Mouse (Mus musculus) hindbrain, embryonic 11.5 days (tissue): Measurements from ENCODE around the gene Golim4. TPM values are rescaled to one million over a fixed set of nuclear protein-coding genes. Genes with fewer than 3 reads are reported as not detected.

ENCODE experiments used
- ATAC-seq: fragments of 200-750 bp; cut with Nextera tagmentation; 2 replicates; pipeline ENCODE4 v1.8.0; 2017; ENCODE audit warnings: mild to moderate bottlenecking, moderate TSS enrichment, moderate library complexity; ENCODE audit not compliant: low FRiP score
- DNase-seq: peaks from one replicate; pipeline ENCODE4 v3.0.0-alpha.2; 2015; ENCODE audit warnings: low spot score
- H3K27ac ChIP-seq: fragments of 300-500 bp; sonication (generic); 2 replicates; pipeline ENCODE4 v1.5.1; 2014; ENCODE audit warnings: mild to moderate bottlenecking, low read depth, low read length
- H3K27me3 ChIP-seq: fragments of 300-500 bp; sonication (generic); 2 replicates; pipeline ENCODE4 v1.6.1; 2014; ENCODE audit warnings: mild to moderate bottlenecking, low read length, moderate library complexity, mixed read lengths; ENCODE audit not compliant: control insufficient read depth, insufficient read depth
- H3K36me3 ChIP-seq: fragments of 300-500 bp; sonication (generic); 2 replicates; pipeline ENCODE4 v1.6.1; 2014; ENCODE audit warnings: mild to moderate bottlenecking, low read length, moderate library complexity, mixed read lengths; ENCODE audit not compliant: control insufficient read depth, insufficient read depth
- H3K4me1 ChIP-seq: fragments of 300-500 bp; sonication (generic); replicated peaks from 2 replicates; pipeline ENCODE4 v1.6.1; 2014; ENCODE audit warnings: low read length, mixed read lengths; ENCODE audit not compliant: control insufficient read depth, insufficient read depth
- H3K4me2 ChIP-seq: fragments of 300-500 bp; sonication (generic); replicated peaks from 2 replicates; pipeline ENCODE4 v1.6.1; 2014; ENCODE audit warnings: mild to moderate bottlenecking, low read depth, low read length
- H3K4me3 ChIP-seq: fragments of 300-500 bp; sonication (generic); 2 replicates; pipeline ENCODE4 v1.5.1; 2014; ENCODE audit warnings: low read depth, low read length
- H3K9ac ChIP-seq: fragments of 300-500 bp; sonication (generic); 2 replicates; pipeline ENCODE4 v1.6.1; 2014; ENCODE audit warnings: low read depth, low read length
- H3K9me3 ChIP-seq: fragments of 300-500 bp; sonication (generic); 2 replicates; pipeline ENCODE4 v1.6.1; 2016; ENCODE audit warnings: low read length; ENCODE audit not compliant: control insufficient read depth
- WGBS: fragments of 180-500 bp; shearing (Covaris S2); extraction: QIAGEN DNeasy Blood & Tissue Kit; methylation state at CpG from one replicate; pipeline ENCODE4 v1.1.7; 2014; 5-methylcytosine and 5-hydroxymethylcytosine counted together
- polyA plus RNA-seq: library from polyadenylated mRNA; unstranded; fragments of >200 nt; fragmentation: Nextera tagmentation; extraction: Ambion mirVana; gene quantifications from 2 replicates; pipeline ENCODE4 v1.2.1, GENCODE M21; 2014

Gene Golim4
- polyA plus RNA-seq, 1 experiment from 2014 or later = 54.9 TPM

- Histone ChIP-seq H3K4me2 (no peak overlapping the region), H3K4me1 (no peaks in the 10 kb centered on the region), H3K27ac (no peak overlapping the region), H3K27me3 (no peaks in the 10 kb centered on the region), H3K9me3 (no peaks in the 10 kb centered on the region), H3K36me3 (no peaks in the 10 kb centered on the region), H3K4me3 (no peak overlapping the region), H3K9ac (no peak overlapping the region)
- WGBS = 78% methylated on average over 12 of the region's 12 CpGs
- no peak for DNase-seq
- ATAC-seq = no peak; the same call in 1 of the 2 replicates
Measured at GRCm38 (mm10) chr3:75860760-75861159, 96.0 kb downstream of the Golim4 start.

GRCm38 (mm10) chr3:75835286-75835967 lies 121.3 kb downstream of the Golim4 start:
- 82% methylated on average over 5 of the region's 5 CpGs for WGBS

GRCm38 (mm10) chr3:75834827-75835226 lies 121.9 kb downstream of the Golim4 start:
- Histone ChIP-seq H3K4me2 (no peak overlapping the region), H3K4me1 (no peaks in the 10 kb centered on the region), H3K36me3 (no peaks in the 10 kb centered on the region), H3K9ac (no peak overlapping the region), H3K9me3 (no peaks in the 10 kb centered on the region), H3K27ac (no peak overlapping the region), H3K27me3 (no peaks in the 10 kb centered on the region), H3K4me3 (no peak overlapping the region)
- ATAC-seq (no peak), DNase-seq (no peak)
- 85% methylated on average over 2 of the region's 2 CpGs for WGBS

More at GRCm38 (mm10) chr3:75835286-75835967, 121.3 kb downstream of the Golim4 start:
- no peak overlapping the region for H3K4me2 ChIP-seq
- DNase-seq (no peak), ATAC-seq (no peak)
- no peak overlapping the region for H3K27ac ChIP-seq
- H3K9me3 ChIP-seq = no peaks in the 10 kb centered on the region
- no peaks in the 10 kb centered on the region for H3K4me1 ChIP-seq
- no peaks in the 10 kb centered on the region for H3K27me3 ChIP-seq
- H3K9ac ChIP-seq = no peak overlapping the region
- H3K4me3 ChIP-seq = no peak overlapping the region
- no peaks in the 10 kb centered on the region for H3K36me3 ChIP-seq

Other genes starting within 250 kb of the Golim4 start
- gene Gm29133, start 208.8 kb downstream of the Golim4 start, polyA plus RNA-seq = not detected in 2 replicates
- 11.9 and 12.6 TPM in 2 replicates for gene Fstl5, start 117.3 kb upstream of the Golim4 start, polyA plus RNA-seq